ENCODE assay signal across 9 mouse cellular contexts in the genomic region with DNA sequence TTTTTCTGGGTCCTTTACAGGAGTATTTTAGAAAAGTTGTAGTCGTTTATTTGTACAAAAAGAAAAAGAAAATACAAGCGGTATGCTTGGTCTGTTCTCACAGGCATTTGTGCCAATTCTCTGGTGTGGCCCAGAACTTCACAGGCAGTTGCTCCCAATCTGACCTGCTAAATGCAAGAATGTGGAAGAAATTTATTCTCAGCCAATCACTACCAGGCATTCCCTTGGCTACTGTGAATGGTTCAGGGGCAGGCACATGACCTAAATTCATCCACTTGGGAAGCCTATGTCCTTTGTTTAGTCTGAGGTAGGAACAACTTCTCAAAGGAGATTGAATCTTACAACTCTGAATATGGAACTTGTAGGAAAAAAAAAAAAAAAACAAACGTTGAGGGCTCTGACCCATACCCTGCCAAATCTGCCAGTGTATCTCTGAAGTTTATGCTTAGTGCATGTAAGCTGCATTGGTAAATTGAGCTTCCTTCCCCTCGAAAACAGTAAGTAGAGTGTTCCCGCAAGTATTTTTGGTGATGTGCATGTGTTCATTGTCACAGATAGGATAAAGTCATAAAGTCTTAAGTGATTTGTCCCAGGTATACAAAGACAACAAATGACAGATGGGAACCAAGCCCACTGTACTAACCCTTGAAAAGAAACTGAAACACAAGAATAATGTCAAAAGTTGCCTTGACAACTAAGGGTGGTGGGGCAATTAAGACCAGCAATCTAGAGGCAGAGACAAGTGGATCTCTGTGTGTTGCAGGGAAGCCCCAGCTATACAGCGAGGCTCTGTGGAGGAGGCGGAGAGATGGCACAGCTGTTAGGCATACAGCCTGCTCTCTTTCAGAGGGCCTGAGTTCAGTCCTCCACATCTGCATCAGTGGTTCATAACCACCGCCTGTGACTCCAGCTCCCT. TPM values are rescaled to one million over a fixed set of nuclear protein-coding genes. Genes with fewer than 3 reads are reported as not detected.
DNase-seq lines count a peak whose midpoint lies in the region; ATAC-seq and TF ChIP-seq lines count a peak whose summit lies in the region.
"Had no signal": no experiment of that assay in that cellular context is flagged by ENCODE, and none has a peak within 500 bp of the region (broad histone marks: within the 10 kb centered on the region; RNA-seq: fewer than 3 reads in every experiment).

No protein-coding gene starts in this region.

- no peak for TF ChIP-seq CTCF in intestine, postnatal 0 days (IDR thresholded peaks at IDR 0.05; ENCODE audit: low read depth)
- TF ChIP-seq CTCF in stomach, postnatal 0 days (IDR thresholded peaks at IDR 0.05; ENCODE audit: low read depth): no peak

- peak overlapping the region; percentile 14; the same call in 1 of the 2 replicates for H3K27ac ChIP-seq in intestine, embryonic 16.5 days (ENCODE audit: low read length)
- H3K27ac ChIP-seq in intestine, postnatal 0 days (ENCODE audit: low read depth, low read length): no peak overlapping the region
- peak overlapping the region; percentile 41 for H3K27ac ChIP-seq in forebrain, embryonic 13.5 days
- no peak overlapping the region for H3K27ac ChIP-seq in stomach, postnatal 0 days (replicated peaks)
- H3K27ac ChIP-seq: heart, embryonic 10.5 days had no signal

- no peaks in the 10 kb centered on the region for H3K27me3 ChIP-seq in intestine, embryonic 16.5 days (replicated peaks; ENCODE audit: control insufficient read depth, insufficient read depth, low read length)
- no peaks in the 10 kb centered on the region for H3K27me3 ChIP-seq in intestine, postnatal 0 days (replicated peaks; ENCODE audit: control insufficient read depth, insufficient read depth, low read length)
- H3K27me3 ChIP-seq in forebrain, embryonic 13.5 days: no peaks in the 10 kb centered on the region
- H3K27me3 ChIP-seq in stomach, postnatal 0 days (ENCODE audit: control insufficient read depth, insufficient read depth, low read length): no peaks in the 10 kb centered on the region

- H3K9ac ChIP-seq in intestine, embryonic 16.5 days (ENCODE audit: low read depth, low read length): no peak overlapping the region
- no peak overlapping the region for H3K9ac ChIP-seq in intestine, postnatal 0 days (ENCODE audit: low read depth, low read length)
- H3K9ac ChIP-seq in forebrain, embryonic 13.5 days: no peak overlapping the region
- no peak overlapping the region for H3K9ac ChIP-seq in stomach, postnatal 0 days (ENCODE audit: low read length)

- peaks cover 4% of the 10 kb centered on the region; the same call in 1 of the 2 replicates for H3K4me1 ChIP-seq in intestine, embryonic 16.5 days (ENCODE audit: control insufficient read depth, insufficient read depth, low read length)
- H3K4me1 ChIP-seq in intestine, postnatal 0 days (replicated peaks; ENCODE audit: control insufficient read depth, insufficient read depth, low read length): no peaks in the 10 kb centered on the region
- peaks cover 18% of the 10 kb centered on the region for H3K4me1 ChIP-seq in forebrain, embryonic 13.5 days
- no peaks in the 10 kb centered on the region for H3K4me1 ChIP-seq in stomach, postnatal 0 days (replicated peaks; ENCODE audit: control insufficient read depth, insufficient read depth)

- 48% methylated on average over 8 of the region's 8 CpGs for WGBS in intestine, embryonic 16.5 days
- 41% methylated on average over 7 of the region's 8 CpGs for WGBS in intestine, postnatal 0 days
- 30% methylated on average over 8 of the region's 8 CpGs for WGBS in forebrain, embryonic 13.5 days
- 50% methylated on average over 7 of the region's 8 CpGs for WGBS in stomach, postnatal 0 days

- H3K4me3 ChIP-seq in intestine, embryonic 16.5 days (ENCODE audit: low read length): no peak overlapping the region
- no peak overlapping the region for H3K4me3 ChIP-seq in intestine, postnatal 0 days (ENCODE audit: low read depth, low read length)
- H3K4me3 ChIP-seq in forebrain, embryonic 13.5 days: no peak overlapping the region
- H3K4me3 ChIP-seq in stomach, postnatal 0 days (ENCODE audit: low read depth, low read length): no peak overlapping the region
- H3K4me3 ChIP-seq: heart, embryonic 10.5 days had no signal

- no peak for TF ChIP-seq EP300 in stomach, postnatal 0 days (optimal IDR thresholded peaks at IDR 0.05)

- H3K36me3 ChIP-seq in intestine, embryonic 16.5 days (ENCODE audit: control insufficient read depth, insufficient read depth, low read length): no peaks in the 10 kb centered on the region
- no peaks in the 10 kb centered on the region for H3K36me3 ChIP-seq in intestine, postnatal 0 days (ENCODE audit: control insufficient read depth, insufficient read depth)
- H3K36me3 ChIP-seq in forebrain, embryonic 13.5 days (ENCODE audit: poor library complexity, severe bottlenecking): peaks cover under 1% of the 10 kb centered on the region
- H3K36me3 ChIP-seq in stomach, postnatal 0 days (ENCODE audit: control insufficient read depth, insufficient read depth, low read length): no peaks in the 10 kb centered on the region

- H3K4me2 ChIP-seq in intestine, embryonic 16.5 days (ENCODE audit: low read depth, low read length): no peak overlapping the region
- H3K4me2 ChIP-seq in intestine, postnatal 0 days (replicated peaks; ENCODE audit: low read depth): no peak overlapping the region
- no peak overlapping the region for H3K4me2 ChIP-seq in forebrain, embryonic 13.5 days
- H3K4me2 ChIP-seq in stomach, postnatal 0 days (replicated peaks; ENCODE audit: low read depth): no peak overlapping the region

- no peak for ATAC-seq in intestine, embryonic 16.5 days
- no peak for ATAC-seq in intestine, postnatal 0 days
- ATAC-seq in forebrain, embryonic 13.5 days: no peak
- ATAC-seq in stomach, postnatal 0 days (ENCODE audit: low FRiP score, low TSS enrichment): no peak

- H3K9me3 ChIP-seq in intestine, embryonic 16.5 days (ENCODE audit: control insufficient read depth, low read length): no peaks in the 10 kb centered on the region
- no peaks in the 10 kb centered on the region for H3K9me3 ChIP-seq in intestine, postnatal 0 days (ENCODE audit: control insufficient read depth)
- H3K9me3 ChIP-seq in forebrain, embryonic 13.5 days (replicated peaks): no peaks in the 10 kb centered on the region
- no peaks in the 10 kb centered on the region for H3K9me3 ChIP-seq in stomach, postnatal 0 days (ENCODE audit: control insufficient read depth, low read length)
- H3K9me3 ChIP-seq: heart, embryonic 10.5 days had no signal

- peak; percentile 90 for DNase-seq in R1 (ENCODE audit: low read depth, low spot score)
- DNase-seq in kidney, postnatal 36 days: peak; percentile 45 to 71
- DNase-seq in spleen, adult 18-20 months: no peak
- no peak for DNase-seq in stomach, postnatal 0 days (ENCODE audit: low spot score)
- no peak for DNase-seq in frontal cortex, adult 2 months (ENCODE audit: extremely low spot score in 1 of 2, low spot score in 1 of 2)

RNA-seq across cellular contexts. Expression of a gene that starts 2.7 kb away (rescaled TPM):
- polyA plus RNA-seq in intestine, embryonic 16.5 days (2015; fragmentation: Nextera tagmentation; extraction: Ambion mirVana): 318 and 375 TPM in 2 replicates
- polyA plus RNA-seq in intestine, postnatal 0 days (2015; fragmentation: Nextera tagmentation; extraction: Ambion mirVana): 80.6 and 100 TPM in 2 replicates
- polyA plus RNA-seq in forebrain, embryonic 13.5 days (2015; fragmentation: Nextera tagmentation; extraction: Ambion mirVana): 481 and 506 TPM in 2 replicates
- polyA plus RNA-seq in stomach, postnatal 0 days (2015; fragmentation: Nextera tagmentation; extraction: Ambion mirVana): 146 and 158 TPM in 2 replicates
- polyA plus RNA-seq in frontal cortex, adult 2 months (2012; rRNA removed): 29.8 and 30.9 TPM in 2 replicates

RNA-seq across cellular contexts. Expression of a gene that starts 23.5 kb away (rescaled TPM):
- 1.9 and 2.5 TPM in 2 replicates for polyA plus RNA-seq in intestine, embryonic 16.5 days (2015; fragmentation: Nextera tagmentation; extraction: Ambion mirVana)
- 9.6 and 9.9 TPM in 2 replicates for polyA plus RNA-seq in intestine, postnatal 0 days (2015; fragmentation: Nextera tagmentation; extraction: Ambion mirVana)
- 2.6 and 2.8 TPM in 2 replicates for polyA plus RNA-seq in forebrain, embryonic 13.5 days (2015; fragmentation: Nextera tagmentation; extraction: Ambion mirVana)
- 6.3 and 6.8 TPM in 2 replicates for polyA plus RNA-seq in stomach, postnatal 0 days (2015; fragmentation: Nextera tagmentation; extraction: Ambion mirVana)
- 5.9 and 6.2 TPM in 2 replicates for polyA plus RNA-seq in frontal cortex, adult 2 months (2012; rRNA removed)

Comparison
In these comparisons a context has a peak if more than half of its experiments do, and no peak if none do; other contexts are left out.
1. H3K27ac ChIP-seq: peak in intestine, embryonic 16.5 days (single experiment) and forebrain, embryonic 13.5 days (single experiment); none in intestine, postnatal 0 days (single experiment) and stomach, postnatal 0 days (single experiment).
2. DNase-seq: peak in R1 (single experiment) and kidney, postnatal 36 days (2 of 2); none in spleen, adult 18-20 months (0 of 2), stomach, postnatal 0 days (single experiment) and frontal cortex, adult 2 months (0 of 2).